Mouse (Mus musculus) kidney, adult 8-10 months (tissue): ENCODE data around the gene Arid5a.

Experiments used
- DNase-seq, 2 experiments: peaks; one replicate each; pipeline ENCODE4 v3.0.0; 2022

Arid5a gene

GRCm38 (mm10) chr1:36307495-36308280 lies at the start of gene Arid5a:
Gene Arid5a (plus strand): TSS chr1:36307733.
- peak; percentile 82 to 85 for DNase-seq

GRCm38 (mm10) chr1:36258631-36259030 lies 48.9 kb upstream of the Arid5a start:
- no peak for DNase-seq

- DNase-seq, result no peak
Measured at GRCm38 (mm10) chr1:36259281-36259680, 48.3 kb upstream of the Arid5a start.

- no peak for DNase-seq
Measured at GRCm38 (mm10) chr1:36260418-36260817, 47.1 kb upstream of the Arid5a start.

GRCm38 (mm10) chr1:36261708-36262504 lies 45.6 kb upstream of the Arid5a start:
- DNase-seq, result no peak

- DNase-seq, result peak; percentile 68
Measured at GRCm38 (mm10) chr1:36263833-36264488, 43.6 kb upstream of the Arid5a start.

GRCm38 (mm10) chr1:36266293-36266692 lies 41.2 kb upstream of the Arid5a start:
- no peak for DNase-seq

- DNase-seq, result no peak
Measured at GRCm38 (mm10) chr1:36267595-36267994, 39.9 kb upstream of the Arid5a start.

- no peak for DNase-seq
Measured at GRCm38 (mm10) chr1:36269121-36269795, 38.3 kb upstream of the Arid5a start.

GRCm38 (mm10) chr1:36270666-36271065 lies 36.9 kb upstream of the Arid5a start:
- DNase-seq, result peak in 1 of 2 experiments; percentile 49

GRCm38 (mm10) chr1:36271516-36272230 lies 35.9 kb upstream of the Arid5a start:
- DNase-seq, result no peak

GRCm38 (mm10) chr1:36272546-36272945 lies 35.0 kb upstream of the Arid5a start:
- peak in 1 of 2 experiments; percentile 41 for DNase-seq

GRCm38 (mm10) chr1:36273288-36273687 lies 34.2 kb upstream of the Arid5a start:
- peak; percentile 78 to 79 for DNase-seq

GRCm38 (mm10) chr1:36274455-36274854 lies 33.1 kb upstream of the Arid5a start, which contains the start of gene Neurl3:
Gene Neurl3 (minus strand): TSS chr1:36274679.
- DNase-seq, result no peak

- DNase-seq, result no peak
Measured at GRCm38 (mm10) chr1:36275635-36276389, 31.7 kb upstream of the Arid5a start.

GRCm38 (mm10) chr1:36277267-36278060 lies 30.1 kb upstream of the Arid5a start:
- peak; percentile 68 to 87 for DNase-seq

GRCm38 (mm10) chr1:36279202-36279601 lies 28.3 kb upstream of the Arid5a start:
- DNase-seq, result peak; percentile 61 to 85

- DNase-seq, result no peak
Measured at GRCm38 (mm10) chr1:36280938-36281337, 26.6 kb upstream of the Arid5a start.

GRCm38 (mm10) chr1:36281849-36282248 lies 25.7 kb upstream of the Arid5a start:
- no peak for DNase-seq

- no peak for DNase-seq
Measured at GRCm38 (mm10) chr1:36293470-36293869, 14.1 kb upstream of the Arid5a start.
